In genomic region chr10:96765626-96766025, GRCm38 (mm10) we compare ENCODE assay signal across 23 mouse cellular contexts.
A peak's percentile ranks its signal among the peaks of the same experiment; 100 is the strongest.
DNase-seq lines count a peak whose midpoint lies in the region; ATAC-seq and TF ChIP-seq lines count a peak whose summit lies in the region.
"Had no signal": no experiment of that assay in that cellular context is flagged by ENCODE, and none has a peak within 500 bp of the region (broad histone marks: within the 10 kb centered on the region; RNA-seq: fewer than 3 reads in every experiment).

No protein-coding gene starts in this region.

- no peak overlapping the region for H3K27ac ChIP-seq in embryonic facial prominence, embryonic 14.5 days (replicated peaks; ENCODE audit: low read depth, low read length)
- no peak overlapping the region for H3K27ac ChIP-seq in embryonic facial prominence, embryonic 10.5 days (replicated peaks)
- 0 out of 2 replicates have a peak overlapping the region, but pooled peaks have one; percentile 48 for H3K27ac ChIP-seq in embryonic facial prominence, embryonic 15.5 days (replicated peaks)
- H3K27ac ChIP-seq in embryonic fibroblast, embryonic 13.5 days (ENCODE audit: insufficient read depth, low read length), result peak overlapping the region; percentile 92
- no peak overlapping the region for H3K27ac ChIP-seq in hindbrain, postnatal 0 days

- H3K9ac ChIP-seq in embryonic facial prominence, embryonic 14.5 days (ENCODE audit: low read depth, low read length), result no peak overlapping the region
- no peak overlapping the region for H3K9ac ChIP-seq in embryonic facial prominence, embryonic 15.5 days
- no peak overlapping the region for H3K9ac ChIP-seq in hindbrain, postnatal 0 days (replicated peaks; ENCODE audit: low read length)

- H3K36me3 ChIP-seq in embryonic facial prominence, embryonic 14.5 days (ENCODE audit: control insufficient read depth, insufficient read depth, low read length), result no peaks in the 10 kb centered on the region
- no peaks in the 10 kb centered on the region for H3K36me3 ChIP-seq in embryonic facial prominence, embryonic 10.5 days (replicated peaks)
- no peaks in the 10 kb centered on the region for H3K36me3 ChIP-seq in embryonic facial prominence, embryonic 15.5 days
- no peaks in the 10 kb centered on the region for H3K36me3 ChIP-seq in hindbrain, postnatal 0 days (ENCODE audit: insufficient read depth, low read length)
- H3K36me3 ChIP-seq: G1E had no signal

- no peak overlapping the region for H3K4me2 ChIP-seq in embryonic facial prominence, embryonic 14.5 days (ENCODE audit: low read depth, low read length)
- H3K4me2 ChIP-seq in embryonic facial prominence, embryonic 15.5 days (replicated peaks), result no peak overlapping the region
- no peak overlapping the region for H3K4me2 ChIP-seq in hindbrain, postnatal 0 days (ENCODE audit: low read depth, low read length)

- no peak for TF ChIP-seq POLR2A in embryonic fibroblast, embryonic 13.5 days (IDR thresholded peaks at IDR 0.05; ENCODE audit: low read depth, low read length)

- H3K9me3 ChIP-seq in embryonic facial prominence, embryonic 14.5 days (ENCODE audit: control insufficient read depth, low read length), result no peaks in the 10 kb centered on the region
- no peaks in the 10 kb centered on the region for H3K9me3 ChIP-seq in embryonic facial prominence, embryonic 10.5 days
- no peaks in the 10 kb centered on the region for H3K9me3 ChIP-seq in embryonic facial prominence, embryonic 15.5 days (replicated peaks)
- H3K9me3 ChIP-seq in hindbrain, postnatal 0 days (ENCODE audit: low read length), result no peaks in the 10 kb centered on the region

- no peak for TF ChIP-seq CTCF in embryonic fibroblast, embryonic 13.5 days (IDR thresholded peaks at IDR 0.05; ENCODE audit: borderline replicate concordance, insufficient read depth, low read length)
- no peak for TF ChIP-seq CTCF in hindbrain, postnatal 0 days (IDR thresholded peaks at IDR 0.05; ENCODE audit: low read depth)

- WGBS in embryonic facial prominence, embryonic 14.5 days, result 54% methylated on average over 5 of the region's 5 CpGs
- WGBS in embryonic facial prominence, embryonic 10.5 days, result 84% methylated on average over 5 of the region's 5 CpGs
- 45% methylated on average over 5 of the region's 5 CpGs for WGBS in embryonic facial prominence, embryonic 15.5 days
- 92% methylated on average over 5 of the region's 5 CpGs for WGBS in hindbrain, postnatal 0 days

- no peaks in the 10 kb centered on the region for H3K27me3 ChIP-seq in embryonic facial prominence, embryonic 14.5 days (replicated peaks; ENCODE audit: control insufficient read depth, insufficient read depth, low read length)
- no peaks in the 10 kb centered on the region for H3K27me3 ChIP-seq in embryonic facial prominence, embryonic 10.5 days (replicated peaks; ENCODE audit: low read depth, poor library complexity, severe bottlenecking)
- H3K27me3 ChIP-seq in embryonic facial prominence, embryonic 15.5 days, result no peaks in the 10 kb centered on the region
- H3K27me3 ChIP-seq in hindbrain, postnatal 0 days (ENCODE audit: insufficient read depth, low read length), result no peaks in the 10 kb centered on the region
- H3K27me3 ChIP-seq: CH12.LX, Patski had no signal

- H3K4me3 ChIP-seq in embryonic facial prominence, embryonic 14.5 days (ENCODE audit: low read depth, low read length), result no peak overlapping the region
- H3K4me3 ChIP-seq in embryonic facial prominence, embryonic 10.5 days, result no peak overlapping the region
- no peak overlapping the region for H3K4me3 ChIP-seq in embryonic facial prominence, embryonic 15.5 days (replicated peaks)
- no peak overlapping the region for H3K4me3 ChIP-seq in embryonic fibroblast, embryonic 13.5 days (ENCODE audit: insufficient read depth, low read length)
- H3K4me3 ChIP-seq in hindbrain, postnatal 0 days (ENCODE audit: low read length), result no peak overlapping the region

- no peak for ATAC-seq in embryonic facial prominence, embryonic 14.5 days (ENCODE audit: low read depth)
- no peak for ATAC-seq in embryonic facial prominence, embryonic 15.5 days (ENCODE audit: insufficient number of reproducible peaks, low FRiP score, low TSS enrichment, low read depth)
- ATAC-seq in hindbrain, postnatal 0 days, result no peak
- ATAC-seq: activated CD4-positive, CD25-positive, alpha-beta regulatory T cell, adult 4 months; CD4-positive, CD25-positive, alpha-beta regulatory T cell, adult 4 months; Patski had no signal

- DNase-seq in embryonic facial prominence, embryonic 14.5 days (ENCODE audit: low spot score), result peak; percentile 56
- no peak for DNase-seq in embryonic facial prominence, embryonic 10.5 days (ENCODE audit: low spot score)
- peak; percentile 54 for DNase-seq in NIH3T3 (ENCODE audit: low read depth)
- DNase-seq in left cerebral cortex, adult 9 months (ENCODE audit: low spot score in 2 of 2), result no peak
- DNase-seq in hindbrain, postnatal 0 days (ENCODE audit: low spot score), result no peak
- DNase-seq in gastrocnemius, postnatal 25 days, result no peak
- DNase-seq: adrenal gland, adult 2 months; adrenal gland, adult 8-10 months; adrenal gland, postnatal 10 days; adrenal gland, postnatal 14 days; adrenal gland, postnatal 25 days; adrenal gland, postnatal 36 days; B cell, adult 2 months; cerebellum, adult 11 months; cerebellum, adult 11-12 months; cerebellum, adult 18-20 months had no signal

- H3K4me1 ChIP-seq in embryonic facial prominence, embryonic 14.5 days (ENCODE audit: control insufficient read depth, insufficient read depth, low read length), result peaks cover 4% of the 10 kb centered on the region; the same call in 1 of the 2 replicates
- peaks cover 8% of the 10 kb centered on the region; the same call in 1 of the 2 replicates for H3K4me1 ChIP-seq in embryonic facial prominence, embryonic 10.5 days
- 0 out of 2 replicates have a peak, but pooled peaks cover 3% of the 10 kb centered on the region for H3K4me1 ChIP-seq in embryonic facial prominence, embryonic 15.5 days
- no peaks in the 10 kb centered on the region; the same call in 1 of the 2 replicates for H3K4me1 ChIP-seq in embryonic fibroblast, embryonic 13.5 days (ENCODE audit: control insufficient read depth, insufficient read depth, low read length)
- no peaks in the 10 kb centered on the region for H3K4me1 ChIP-seq in hindbrain, postnatal 0 days (ENCODE audit: insufficient read depth, low read length)

Comparison
In these comparisons a context has a peak if more than half of its experiments do, and no peak if none do; other contexts are left out.
1. DNase-seq: peak in embryonic facial prominence, embryonic 14.5 days (single experiment) and NIH3T3 (single experiment); none in embryonic facial prominence, embryonic 10.5 days (single experiment), left cerebral cortex, adult 9 months (0 of 2), hindbrain, postnatal 0 days (single experiment) and gastrocnemius, postnatal 25 days (single experiment).
2. H3K27ac ChIP-seq: peak in embryonic facial prominence, embryonic 15.5 days (single experiment) and embryonic fibroblast, embryonic 13.5 days (single experiment); none in embryonic facial prominence, embryonic 14.5 days (single experiment), embryonic facial prominence, embryonic 10.5 days (single experiment) and hindbrain, postnatal 0 days (single experiment).